Mouse (Mus musculus) CH12.LX (cell line): ENCODE results near the gene Nop2.

Source experiments
- CHD2 ChIP-seq: IDR thresholded peaks from 2 replicates; pipeline ENCODE4 v1.6.1; 2011; ENCODE audit warnings: low read length, improper control_type of control experiment
- CTCF ChIP-seq, 2 experiments: IDR thresholded peaks in 1 of 2; conservative IDR thresholded peaks in 1 of 2; 2 replicates each; pipeline ENCODE4 v1.5.1; 2011 to 2012; ENCODE audit warnings: low read depth in 2 of 2, low read length in 2 of 2, improper control_type of control experiment in 1 of 2, inconsistent platforms in 1 of 2, mild to moderate bottlenecking in 1 of 2, moderate library complexity in 1 of 2
- GABPA ChIP-seq: IDR thresholded peaks from 2 replicates; pipeline ENCODE4 v1.6.1; 2012; ENCODE audit warnings: low read depth, low read length, improper control_type of control experiment, inconsistent platforms; ENCODE audit not compliant: insufficient replicate concordance
- HCFC1 ChIP-seq: IDR thresholded peaks from 2 replicates; pipeline ENCODE4 v1.6.1; 2012; ENCODE audit warnings: low read depth, mild to moderate bottlenecking, inconsistent platforms, low read length, improper control_type of control experiment
- NRF1 ChIP-seq: IDR thresholded peaks from 2 replicates; pipeline ENCODE4 v1.6.1; 2014; ENCODE audit warnings: low read depth, mild to moderate bottlenecking, inconsistent platforms, low read length, improper control_type of control experiment, moderate library complexity
- POLR2A ChIP-seq: IDR thresholded peaks from 2 replicates; pipeline ENCODE4 v1.6.1; 2011; ENCODE audit warnings: low read depth, mild to moderate bottlenecking, improper control_type of control experiment, low read length
- POLR2AphosphoS2 ChIP-seq: IDR thresholded peaks from 2 replicates; pipeline ENCODE4 v1.6.1; 2011; ENCODE audit warnings: low read depth, low read length, improper control_type of control experiment
- RAD21 ChIP-seq: IDR thresholded peaks from 2 replicates; pipeline ENCODE4 v1.6.1; 2011; ENCODE audit warnings: low read depth, mild to moderate bottlenecking, low read length, improper control_type of control experiment, moderate library complexity

- TF ChIP-seq CTCF (conservative IDR thresholded peaks at IDR 0.05 in 1 of 2, IDR thresholded peaks at IDR 0.05 in 1 of 2; ENCODE audit: low read depth in 2 of 2, low read length in 2 of 2): no peak
- peak; percentile 6; the same call in 1 of the 2 replicates for TF ChIP-seq POLR2A
- no peak for TF ChIP-seq CHD2
- TF ChIP-seq POLR2AphosphoS2: no peak
- TF ChIP-seq GABPA: no peak
- no peak for TF ChIP-seq HCFC1
- no peak for TF ChIP-seq NRF1
- TF ChIP-seq RAD21: no peak
Observed at GRCm38 (mm10) chr6:125168086-125168485, 36.4 kb downstream of the Nop2 start.
